Mouse (Mus musculus) gastrocnemius, postnatal 10 days (tissue): Measurements from ENCODE around the gene Dnah2. TPM values are rescaled to one million over a fixed set of nuclear protein-coding genes. Genes with fewer than 3 reads are reported as not detected.

Source experiments
- DNase-seq: peaks from one replicate; pipeline ENCODE4 v3.0.0; 2021; ENCODE audit warnings: mixed read lengths
- total RNA-seq, 2 experiments: library from RNA; stranded (reverse); gene quantifications; 2 replicates each; pipeline ENCODE4 v1.2.3; 2021

The Dnah2 gene
- total RNA-seq, 2 experiments from 2014 or later: 0.07 to 1.1 TPM

DNA sequence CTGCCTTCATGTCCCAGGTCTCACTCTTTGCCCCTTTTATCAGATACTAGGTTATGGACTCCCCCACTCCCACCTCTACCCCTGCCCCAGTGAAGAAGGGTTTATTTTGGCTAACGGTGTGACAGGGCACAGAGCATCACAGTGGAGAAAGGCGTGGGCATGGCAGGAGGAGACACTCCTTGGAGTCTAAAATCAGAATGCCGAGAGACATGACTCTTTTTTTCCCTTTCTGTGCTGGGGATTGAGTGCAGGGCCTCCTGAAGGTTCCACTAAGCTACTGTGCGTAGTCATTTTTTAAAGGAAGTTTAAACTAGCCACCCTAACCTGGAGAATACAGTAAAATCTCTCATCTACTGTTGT is 20.9 kb downstream of the Dnah2 start:
- DNase-seq: no peak

DNA sequence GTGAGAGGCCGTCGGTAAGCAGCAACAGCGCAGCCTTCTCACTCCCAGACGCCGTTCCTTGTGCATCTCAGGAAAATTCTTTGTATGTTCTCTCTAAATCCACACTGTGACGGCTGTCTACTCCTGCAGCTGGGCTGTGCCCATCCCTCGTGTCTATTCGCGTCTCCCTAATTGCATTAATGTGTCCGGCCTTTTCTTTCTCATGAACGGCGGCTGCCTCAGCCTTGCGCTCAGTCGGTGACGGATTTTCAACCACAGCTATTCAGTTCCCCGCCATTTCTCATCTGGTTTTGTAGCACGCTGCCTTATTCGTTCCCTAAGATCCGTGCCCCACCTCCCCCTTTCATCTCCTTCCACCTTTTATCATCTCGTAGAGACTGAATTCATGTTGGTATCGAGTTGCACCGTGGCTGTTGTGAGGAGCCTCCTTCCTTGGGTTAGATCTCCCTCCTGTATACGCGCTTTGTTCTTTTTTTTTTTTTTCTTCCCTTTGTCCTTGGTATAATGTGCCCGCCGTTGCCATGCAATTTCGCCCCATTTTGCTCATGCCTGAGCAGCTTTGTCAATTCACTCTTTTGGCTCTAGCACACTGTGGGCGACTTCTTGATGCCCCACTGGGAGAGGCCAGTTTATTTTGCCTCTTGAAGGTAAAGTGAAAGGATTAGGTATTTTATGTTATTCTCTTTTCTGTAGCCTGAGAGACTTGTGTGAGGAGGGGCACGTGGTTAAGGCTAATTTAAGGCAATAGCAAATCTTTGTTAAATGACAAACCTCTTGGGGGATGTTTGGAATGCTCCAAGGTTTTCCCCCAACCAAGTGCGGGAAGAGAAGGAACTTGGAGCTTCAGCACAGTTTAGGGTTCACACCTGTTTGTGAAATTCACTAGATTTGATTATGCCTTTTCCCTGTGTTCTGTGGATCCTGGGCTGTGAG is 21.5 kb downstream of the Dnah2 start:
- DNase-seq: no peak

DNA sequence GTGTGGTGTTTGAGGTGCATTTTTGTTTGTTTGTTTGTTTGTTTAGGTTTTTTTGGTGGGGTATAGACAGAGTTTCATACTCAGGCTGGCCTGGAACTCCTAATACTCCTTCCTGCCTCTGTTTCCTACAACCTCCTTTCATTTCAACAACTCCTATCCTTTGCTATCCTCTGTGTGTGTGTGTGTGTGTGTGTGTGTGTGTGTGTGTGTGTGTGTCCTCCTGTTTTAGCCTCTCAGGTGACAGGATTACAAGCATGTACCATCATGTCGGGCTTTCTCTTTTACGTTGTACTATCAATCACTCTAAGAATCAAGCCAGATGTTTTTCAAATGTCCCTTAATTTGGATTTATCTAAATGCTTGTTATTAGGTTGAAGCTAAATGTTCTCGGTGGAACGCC is 22.3 kb downstream of the Dnah2 start:
- no peak for DNase-seq

DNA sequence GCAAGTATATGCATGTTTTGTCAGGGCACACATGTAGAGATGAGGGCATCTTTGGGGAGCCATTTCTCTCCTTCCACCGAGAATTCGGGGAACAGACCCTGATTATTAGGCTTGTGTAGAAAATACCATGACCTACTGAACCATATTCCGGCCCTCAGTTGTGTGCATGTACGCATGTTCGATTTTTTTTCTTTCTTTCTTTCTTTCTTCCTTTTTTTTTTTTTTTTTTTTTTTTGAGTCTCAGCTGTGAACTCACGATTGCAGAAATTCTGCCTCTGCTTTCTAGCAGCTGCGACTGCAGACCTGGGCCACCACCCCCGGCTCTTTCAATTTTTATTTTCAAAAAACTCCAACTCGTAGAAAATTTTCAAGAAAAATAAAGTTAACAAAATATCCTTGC is 23.2 kb downstream of the Dnah2 start:
- DNase-seq: no peak

DNA sequence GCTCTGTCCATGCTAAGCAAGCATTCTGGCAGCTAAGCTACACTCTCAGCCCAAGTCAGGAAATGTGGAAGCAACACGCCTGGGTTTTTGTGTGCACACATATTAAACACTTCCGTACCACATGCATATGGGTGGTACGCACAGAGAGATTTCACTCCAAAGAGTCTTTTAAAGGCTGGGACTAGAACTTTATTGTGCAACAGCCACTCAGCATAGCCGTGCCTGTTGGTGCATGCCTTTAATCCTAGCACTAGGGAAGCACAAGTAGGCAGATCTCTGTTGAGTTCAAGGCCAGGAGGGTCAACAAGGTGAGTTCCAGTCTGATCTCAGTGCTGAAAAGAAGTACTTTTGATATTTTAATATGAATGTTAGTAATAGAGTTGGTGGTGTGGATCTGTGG is 25.3 kb downstream of the Dnah2 start:
- no peak for DNase-seq

DNA sequence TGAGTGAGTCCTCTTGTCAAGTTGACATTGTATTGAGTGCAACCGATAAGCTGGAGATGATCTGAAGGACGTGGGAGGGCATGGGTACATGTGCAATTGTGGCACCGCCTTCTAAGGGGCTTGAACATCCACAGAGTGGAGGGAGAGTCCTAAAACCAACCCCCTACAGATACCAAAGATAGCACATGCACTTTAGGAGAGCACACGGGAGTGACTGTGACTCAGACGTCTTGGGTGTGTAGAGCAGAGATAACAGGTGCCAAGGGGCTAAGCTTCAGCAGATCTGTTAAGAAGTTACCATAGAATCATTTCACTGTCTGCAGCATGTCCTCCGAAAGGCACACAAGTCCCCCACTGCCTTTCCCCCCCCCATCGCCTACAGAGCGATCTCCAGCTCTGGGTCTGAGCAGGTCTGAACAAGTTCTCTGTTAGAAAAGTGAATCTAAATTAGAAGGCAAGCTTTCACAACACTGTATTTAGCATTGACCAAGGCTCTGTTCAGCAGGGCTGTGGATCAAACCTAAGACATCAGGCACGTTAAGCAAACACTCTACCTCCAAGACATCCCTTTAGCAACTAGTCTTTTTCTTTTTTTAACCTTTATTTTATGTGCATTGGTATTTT is 27.3 kb downstream of the Dnah2 start:
- no peak for DNase-seq

GRCm38 (mm10) chr11:69519976-69520375 is 28.9 kb downstream of the Dnah2 start:
- DNase-seq: no peak

DNA sequence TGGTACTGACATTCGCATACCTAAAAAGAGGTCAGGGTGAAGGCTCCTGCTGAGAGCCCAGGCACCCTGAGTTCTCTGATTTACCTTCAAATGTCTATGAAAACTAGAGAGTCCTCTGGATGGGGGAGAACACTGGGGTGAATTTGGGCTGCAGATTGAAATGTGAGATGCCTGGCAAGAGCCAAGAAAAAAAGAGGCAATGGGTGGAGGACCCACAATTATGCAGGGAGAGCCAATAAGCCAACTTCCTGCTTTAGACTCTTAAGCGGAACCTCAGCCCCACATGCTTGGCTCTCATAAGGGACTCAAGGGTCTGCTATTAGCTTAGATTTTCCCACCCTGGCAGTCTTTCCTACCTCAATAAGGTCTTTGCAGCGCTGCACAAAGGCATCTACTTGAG is 32.2 kb downstream of the Dnah2 start:
- no peak for DNase-seq

GRCm38 (mm10) chr11:69516151-69516640 is 32.7 kb downstream of the Dnah2 start:
- no peak for DNase-seq

DNA sequence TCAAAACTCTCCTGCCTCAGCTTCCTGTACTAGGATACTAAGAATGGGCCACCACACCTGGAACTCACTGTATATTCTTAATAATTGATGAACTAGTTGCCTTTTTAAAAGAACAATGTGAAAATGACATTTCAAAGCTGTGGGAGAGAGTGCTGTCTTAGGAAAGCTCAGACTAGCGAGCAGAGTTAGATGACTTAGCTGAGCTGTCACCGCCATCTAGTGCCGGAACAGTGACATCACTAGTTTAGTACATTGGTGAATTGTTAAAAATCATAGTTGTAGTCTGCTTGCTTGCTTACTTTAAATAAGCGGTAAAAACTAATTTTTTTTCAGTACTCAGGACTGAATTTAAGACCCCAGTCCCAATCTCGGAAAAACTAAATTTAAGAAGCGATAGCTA is 35.1 kb downstream of the Dnah2 start:
- DNase-seq: peak; percentile 62

- DNase-seq: no peak
Observed at GRCm38 (mm10) chr11:69510796-69511496, 38.0 kb downstream of the Dnah2 start.

DNA sequence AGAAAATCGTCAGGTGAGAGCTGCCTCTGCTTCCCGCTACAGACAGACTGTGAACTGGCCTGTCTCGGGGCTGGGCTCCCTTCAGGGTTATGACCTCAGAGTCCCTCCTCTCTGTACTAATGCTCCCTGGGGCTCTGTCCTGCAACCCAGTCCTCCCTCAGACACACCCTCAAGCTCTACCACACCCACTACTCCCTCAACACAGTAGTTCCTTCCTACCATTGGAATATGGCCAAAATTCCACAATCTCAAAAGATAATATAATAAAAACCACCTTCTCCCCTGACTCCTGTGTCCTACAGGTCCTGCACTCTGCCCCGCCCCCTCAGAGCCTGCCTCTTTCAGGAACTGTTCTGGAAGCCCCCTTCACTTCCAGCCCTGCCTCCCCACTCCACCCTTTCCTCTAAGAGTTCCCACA is 45.0 kb downstream of the Dnah2 start:
- DNase-seq: no peak

- no peak for DNase-seq
Observed at GRCm38 (mm10) chr11:69501555-69501954, 47.4 kb downstream of the Dnah2 start.

GRCm38 (mm10) chr11:69499140-69499539 is 49.8 kb downstream of the Dnah2 start:
- DNase-seq: peak; percentile 31

- DNase-seq: no peak
Observed at GRCm38 (mm10) chr11:69491711-69492110, 57.2 kb downstream of the Dnah2 start.

DNA sequence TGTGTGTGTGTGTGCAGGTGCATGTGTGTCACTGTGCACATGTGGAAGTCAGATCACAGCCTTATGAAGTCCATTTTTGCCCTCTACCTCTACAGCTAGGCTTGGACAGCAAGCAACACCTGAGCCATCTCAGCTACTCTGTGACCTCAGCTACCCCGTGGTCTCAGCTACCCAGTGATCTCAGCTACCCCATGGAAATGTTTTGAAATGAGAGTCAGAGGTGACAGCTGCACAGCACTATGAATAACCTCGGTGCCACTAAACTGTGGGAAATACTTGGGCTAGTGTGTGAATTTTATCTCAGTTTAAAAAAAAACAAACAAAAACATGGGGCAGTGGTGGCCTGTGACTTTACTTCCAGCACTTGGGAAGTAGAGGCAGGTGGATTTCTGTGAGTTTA is 58.0 kb downstream of the Dnah2 start:
- DNase-seq: no peak

GRCm38 (mm10) chr11:69487474-69487873 is 61.4 kb downstream of the Dnah2 start:
- no peak for DNase-seq

DNA sequence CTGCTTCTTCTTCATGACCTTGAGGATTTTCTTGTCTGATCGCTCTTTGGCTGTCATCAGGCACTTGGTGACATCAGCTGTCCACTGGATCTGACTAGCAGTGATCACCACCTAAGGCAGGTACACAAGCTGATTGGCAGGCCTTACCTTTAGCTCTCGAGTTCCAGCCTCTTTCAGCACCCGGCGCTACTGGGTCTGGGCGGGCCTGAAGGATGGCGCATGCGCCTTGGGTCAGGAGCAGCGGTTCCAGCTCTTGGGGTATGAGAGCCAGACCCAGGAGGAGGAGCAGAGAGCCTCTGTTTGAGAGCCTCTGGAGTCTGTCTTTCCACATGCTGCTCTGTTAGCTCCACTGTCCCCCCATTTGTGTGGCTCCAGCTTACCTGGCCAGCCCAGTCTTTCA is 71.3 kb downstream of the Dnah2 start:
- no peak for DNase-seq

GRCm38 (mm10) chr11:69476802-69477201 is 72.1 kb downstream of the Dnah2 start:
- DNase-seq: no peak

DNA sequence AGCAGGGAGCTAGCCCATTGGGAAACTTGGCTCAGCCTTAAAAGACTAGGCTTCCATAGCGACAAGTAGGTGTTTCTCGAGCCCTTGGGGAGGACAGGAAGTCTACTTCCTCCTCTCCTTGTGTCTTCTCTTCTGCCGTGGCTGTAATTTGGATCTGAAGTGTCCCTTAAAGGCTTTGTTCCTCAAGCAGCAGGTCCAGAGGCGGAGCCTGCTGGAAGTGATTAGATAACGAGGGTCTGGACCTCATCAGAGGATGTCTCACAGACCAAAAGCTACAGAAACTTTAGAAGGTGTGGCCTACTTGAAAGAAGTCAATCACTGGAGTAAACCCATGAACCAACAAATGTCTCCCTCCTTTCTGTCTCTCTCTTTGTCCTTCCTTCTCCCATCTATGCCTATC is 74.2 kb downstream of the Dnah2 start:
- no peak for DNase-seq

DNA sequence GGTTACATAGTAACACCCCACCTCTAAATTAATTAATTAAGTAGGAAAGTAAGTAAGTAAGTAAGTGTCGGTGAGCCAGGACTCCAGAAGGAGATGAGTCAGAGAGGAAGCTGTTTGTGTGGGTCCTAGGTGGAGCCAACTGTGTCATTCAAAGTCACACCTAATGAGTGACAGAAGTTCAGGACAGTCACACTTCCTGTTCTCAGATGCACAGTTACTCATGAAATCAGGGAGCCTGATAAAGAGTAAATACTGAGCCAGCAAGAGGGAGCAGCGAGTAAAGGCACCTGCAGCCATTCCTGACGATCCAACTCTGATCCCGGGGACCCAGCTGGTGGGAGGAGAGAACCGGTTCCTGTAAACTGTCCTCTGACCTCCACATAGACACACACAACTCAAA is 76.2 kb downstream of the Dnah2 start:
- DNase-seq: no peak

DNA sequence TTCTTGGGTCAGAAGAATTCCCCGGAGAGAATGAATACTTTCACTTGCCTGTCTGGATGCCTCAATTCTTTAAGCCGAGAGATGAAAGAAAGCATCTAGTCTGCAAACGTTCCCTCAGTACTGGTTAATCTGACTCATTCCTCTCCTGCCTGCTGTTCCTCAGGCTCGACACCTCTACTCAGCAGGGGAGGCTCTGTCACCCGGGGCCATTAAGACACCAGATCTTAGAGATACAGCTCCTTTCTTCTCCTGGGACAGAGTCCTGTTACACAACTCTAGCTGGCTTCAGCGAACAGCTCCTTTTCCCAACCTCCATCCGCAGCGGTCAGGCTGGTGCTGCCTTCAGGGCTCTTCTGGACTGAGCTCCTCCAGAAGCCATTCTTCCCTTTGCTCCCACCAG is 77.4 kb downstream of the Dnah2 start:
- DNase-seq: no peak

DNA sequence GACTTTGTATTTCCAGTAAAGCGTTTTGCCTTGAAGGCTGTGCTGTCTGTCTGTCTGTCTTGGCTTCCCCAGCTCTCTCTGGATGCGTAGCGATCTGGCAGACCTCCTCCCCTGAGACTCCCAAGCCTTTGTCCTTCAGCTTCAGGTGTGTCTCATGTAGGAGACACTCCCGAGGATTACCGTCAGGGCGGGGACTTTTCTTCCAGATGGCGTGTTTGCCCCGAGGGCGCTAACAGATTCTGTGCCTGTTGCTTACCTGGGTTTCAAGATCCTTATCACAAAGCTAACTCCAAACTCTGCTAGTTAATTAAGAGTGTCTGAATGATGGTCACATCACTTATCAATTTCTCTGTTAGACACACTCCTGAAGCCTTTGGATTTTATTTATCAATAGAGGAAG is 79.6 kb downstream of the Dnah2 start:
- no peak for DNase-seq
